Mouse (Mus musculus): ENCODE results near the gene Vasn.

Gene Vasn

DNA sequence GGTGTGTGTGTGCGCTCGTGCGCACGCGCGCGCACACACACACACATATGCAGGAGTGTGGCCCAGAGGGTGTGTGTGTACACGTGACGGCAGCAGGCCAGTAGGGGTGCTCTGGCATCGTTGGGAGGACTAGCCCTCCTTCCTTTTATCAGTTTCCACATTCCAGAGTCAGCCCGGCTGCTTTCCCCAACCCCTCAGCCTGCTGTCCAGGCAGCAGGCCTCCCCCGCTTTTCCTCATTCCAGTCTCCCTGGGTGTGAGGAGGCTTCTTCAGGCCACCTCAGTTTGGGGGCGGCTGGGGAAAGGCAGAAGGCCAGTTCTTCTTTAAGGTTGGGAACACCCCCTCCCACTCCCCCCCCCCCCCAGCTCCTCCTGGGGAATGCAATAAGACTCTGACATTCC is 2.4 kb downstream of the Vasn start:
- no peak for DNase-seq (ENCODE audit: low spot score in 2 of 2)

DNA sequence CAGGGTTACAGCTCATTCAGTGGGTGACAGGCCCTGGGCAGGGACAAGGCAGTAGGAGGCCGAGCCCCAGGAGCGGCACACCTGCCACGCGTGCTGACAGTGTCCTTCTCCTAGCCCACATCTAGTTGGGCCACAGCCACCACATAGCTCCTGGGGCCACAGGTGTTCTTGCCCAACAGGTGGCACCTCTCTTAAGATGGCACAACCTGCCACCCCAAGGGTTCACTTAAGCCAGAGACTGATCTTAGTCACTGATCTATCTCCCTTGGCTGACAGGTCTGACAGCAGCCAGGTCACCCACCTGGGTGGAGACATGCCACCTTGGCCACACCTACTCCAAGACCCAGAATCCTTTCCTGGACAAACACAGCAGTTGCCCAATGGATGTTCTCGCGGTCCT is 3.2 kb downstream of the Vasn start:
- DNase-seq (ENCODE audit: low spot score in 2 of 2): no peak

- DNase-seq (ENCODE audit: low spot score in 2 of 2): no peak
Observed at GRCm38 (mm10) chr16:4643670-4644419, 4.1 kb downstream of the Vasn start.

GRCm38 (mm10) chr16:4645867-4646266 is 6.1 kb downstream of the Vasn start:
- DNase-seq (ENCODE audit: low spot score in 2 of 2): no peak

GRCm38 (mm10) chr16:4646831-4647230 is 7.1 kb downstream of the Vasn start:
- no peak for DNase-seq (ENCODE audit: low spot score in 2 of 2)

- DNase-seq (ENCODE audit: low spot score in 2 of 2): no peak
Observed at GRCm38 (mm10) chr16:4647651-4648141, 8.0 kb downstream of the Vasn start.

- no peak for DNase-seq (ENCODE audit: low spot score in 2 of 2)
Observed at GRCm38 (mm10) chr16:4648416-4649023, 8.8 kb downstream of the Vasn start.

GRCm38 (mm10) chr16:4649211-4649610 is 9.5 kb downstream of the Vasn start:
- no peak for DNase-seq (ENCODE audit: low spot score in 2 of 2)

DNA sequence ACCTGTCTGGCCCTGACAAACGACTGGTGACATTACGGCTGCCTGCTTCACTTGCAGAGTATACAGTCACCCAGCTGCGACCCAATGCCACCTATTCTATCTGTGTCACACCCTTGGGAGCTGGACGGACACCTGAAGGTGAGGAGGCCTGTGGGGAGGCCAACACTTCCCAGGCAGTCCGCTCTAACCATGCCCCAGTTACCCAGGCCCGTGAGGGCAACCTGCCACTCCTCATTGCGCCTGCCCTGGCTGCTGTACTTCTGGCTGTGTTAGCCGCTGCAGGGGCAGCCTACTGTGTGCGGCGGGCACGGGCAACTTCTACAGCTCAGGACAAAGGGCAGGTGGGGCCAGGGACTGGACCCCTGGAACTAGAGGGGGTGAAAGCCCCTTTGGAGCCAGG is 10.0 kb downstream of the Vasn start:
- no peak for DNase-seq (ENCODE audit: low spot score in 2 of 2)

GRCm38 (mm10) chr16:4650161-4650560 is 10.4 kb downstream of the Vasn start:
- DNase-seq (ENCODE audit: low spot score in 2 of 2): no peak

GRCm38 (mm10) chr16:4651081-4651480 is 11.3 kb downstream of the Vasn start:
- DNase-seq (ENCODE audit: low spot score in 2 of 2): no peak

DNA sequence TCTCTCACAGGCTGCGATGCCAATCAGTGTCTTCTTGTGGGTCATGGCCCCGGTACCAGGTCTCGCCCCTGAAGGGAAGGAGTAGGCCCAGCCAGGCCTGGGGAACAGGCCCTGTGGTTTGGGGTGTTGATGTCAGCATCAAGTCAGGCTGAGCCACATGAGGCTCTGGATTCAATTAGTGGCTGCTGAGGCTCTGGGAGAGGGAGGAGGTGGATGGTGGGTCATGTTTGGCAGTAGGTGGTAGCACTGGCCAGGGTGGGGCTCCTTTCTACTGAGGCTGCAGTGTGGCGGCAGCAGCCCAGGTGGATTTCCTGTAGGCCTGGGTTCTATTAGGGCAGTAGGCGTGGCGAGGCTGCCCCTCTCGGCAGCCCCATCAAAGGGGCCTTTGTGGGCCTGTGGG is 11.9 kb downstream of the Vasn start:
- DNase-seq (ENCODE audit: low spot score in 2 of 2): no peak

GRCm38 (mm10) chr16:4652707-4653416 is 13.1 kb downstream of the Vasn start:
- no peak for DNase-seq (ENCODE audit: low spot score in 2 of 2)

DNA sequence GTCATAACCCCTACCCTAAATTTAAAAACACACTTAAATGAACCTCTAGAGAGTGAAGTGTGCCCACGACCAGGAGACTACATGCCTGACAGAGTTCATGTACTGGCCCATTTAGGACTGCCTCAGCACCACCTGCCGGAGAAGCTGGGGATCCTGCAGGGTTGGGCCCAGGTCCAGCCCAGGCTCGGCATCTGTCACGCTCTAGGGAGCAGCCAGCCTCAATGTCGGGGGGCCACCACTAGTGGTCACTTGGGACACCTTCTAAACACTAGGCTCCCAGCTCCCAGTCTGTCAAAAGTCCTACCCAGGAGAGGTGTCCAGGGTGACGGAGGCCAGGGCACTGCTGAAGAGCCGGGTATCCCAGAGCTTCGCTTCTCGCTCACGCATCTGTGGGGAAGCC is 15.0 kb downstream of the Vasn start:
- DNase-seq (ENCODE audit: low spot score in 2 of 2): no peak

- DNase-seq (ENCODE audit: low spot score in 2 of 2): no peak
Observed at GRCm38 (mm10) chr16:4655251-4655734, 15.6 kb downstream of the Vasn start.

GRCm38 (mm10) chr16:4655764-4656570 is 16.2 kb downstream of the Vasn start:
- no peak for DNase-seq (ENCODE audit: low spot score in 2 of 2)

- no peak for DNase-seq (ENCODE audit: low spot score in 2 of 2)
Observed at GRCm38 (mm10) chr16:4656571-4657081, 16.9 kb downstream of the Vasn start.

GRCm38 (mm10) chr16:4658781-4659245 is 19.1 kb downstream of the Vasn start:
- DNase-seq (ENCODE audit: low spot score in 2 of 2): no peak

DNA sequence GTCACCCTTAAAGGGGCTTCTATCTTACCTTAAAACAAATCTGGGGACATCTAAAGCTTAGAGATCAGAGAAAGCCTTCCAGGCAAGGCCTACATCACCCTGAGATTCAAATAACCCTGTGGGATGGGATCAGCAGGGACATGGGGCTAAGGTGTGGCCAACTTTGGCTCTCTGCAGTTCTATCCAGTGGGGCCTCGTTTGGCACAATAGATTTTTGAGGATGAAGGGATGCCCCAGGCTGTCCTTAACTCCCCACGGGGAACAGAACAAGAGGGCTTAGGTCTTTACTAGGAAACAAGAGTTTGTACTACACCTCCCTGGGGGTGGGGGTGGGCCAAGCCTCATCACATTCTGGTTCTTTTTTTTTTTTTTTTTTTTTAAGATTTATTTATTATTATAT is 19.6 kb downstream of the Vasn start:
- DNase-seq (ENCODE audit: low spot score in 2 of 2): no peak

GRCm38 (mm10) chr16:4661605-4662004 is 21.9 kb downstream of the Vasn start:
- DNase-seq (ENCODE audit: low spot score in 2 of 2): no peak

DNA sequence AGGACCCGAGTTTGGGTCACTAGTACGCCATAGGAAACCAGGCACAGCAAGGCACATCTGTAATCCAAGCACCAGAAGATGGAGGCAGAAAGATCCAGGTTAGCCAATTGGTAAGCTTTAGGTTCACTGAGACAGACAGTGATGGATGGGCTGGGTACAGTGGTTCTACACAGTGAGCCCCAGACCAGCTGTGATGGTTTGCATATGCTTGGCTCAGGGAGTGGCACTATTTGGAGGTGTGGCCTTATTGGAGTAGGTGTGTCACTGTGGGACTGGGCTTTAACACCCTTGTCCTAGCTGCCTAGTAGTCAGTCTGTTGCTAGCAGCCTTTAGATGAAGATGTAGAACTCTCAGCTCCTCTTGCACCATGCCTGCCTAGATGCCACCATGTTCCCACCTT is 24.1 kb downstream of the Vasn start:
- DNase-seq (ENCODE audit: low spot score in 2 of 2): no peak

All from natural killer cell, adult 2 months (primary cell).